Mouse (Mus musculus): ENCODE measurements around the gene Mtmr12.
"Not testable (repeated sequence)": the region's sequence is repeated elsewhere in the genome, so short reads cannot be mapped to it uniquely, and the experiment has no call there.

Gene Mtmr12

GRCm38 (mm10) chr15:12212266-12212665, 7.4 kb downstream of the Mtmr12 start:
- DNase-seq (ENCODE audit: low spot score), result no peak

DNA sequence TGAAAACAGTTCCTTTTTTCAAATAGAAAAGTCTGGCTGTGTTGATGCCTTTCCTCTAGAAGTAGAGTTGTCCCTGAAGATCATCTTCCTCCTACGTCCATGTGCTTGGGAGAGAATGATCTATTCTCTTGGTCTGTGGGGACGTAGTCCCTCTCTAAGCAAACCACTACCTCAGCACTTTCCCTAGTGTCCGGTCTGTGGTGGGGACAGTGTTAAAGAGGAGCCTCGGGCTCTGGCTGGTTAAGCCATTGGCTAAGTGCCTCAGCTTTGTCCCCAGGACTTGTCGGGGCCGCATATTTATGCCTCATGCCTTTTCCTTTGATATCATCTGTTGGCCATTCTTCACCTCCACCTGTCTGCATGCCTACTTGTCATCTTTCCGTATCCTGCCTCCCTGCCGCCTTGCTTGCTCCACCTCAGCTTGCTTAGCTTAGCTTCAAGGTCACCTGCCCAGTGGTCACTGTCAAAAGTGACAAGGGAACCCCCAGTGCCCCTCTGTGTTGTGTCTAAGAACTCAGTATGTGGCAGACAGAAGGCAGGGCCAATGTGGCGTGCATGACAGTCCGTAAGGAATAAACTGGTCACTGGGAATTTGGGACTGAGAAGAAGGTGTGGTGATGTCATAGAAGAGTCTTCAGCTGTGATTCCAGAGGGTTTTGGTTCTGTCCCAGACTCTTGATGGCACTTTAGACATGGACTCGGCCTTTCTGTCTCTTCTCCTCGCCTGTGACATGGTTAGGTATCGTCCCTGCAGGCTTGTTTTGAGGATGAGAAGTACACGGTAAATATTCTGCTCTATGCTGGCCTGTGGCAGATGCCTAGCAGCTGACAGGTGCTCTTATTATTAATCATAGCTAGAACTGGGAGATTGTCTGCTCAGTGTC, 9.9 kb downstream of the Mtmr12 start:
- DNase-seq (ENCODE audit: low spot score), result no peak

- DNase-seq (ENCODE audit: low spot score), result no peak
Measured at GRCm38 (mm10) chr15:12215415-12215718, 10.5 kb downstream of the Mtmr12 start.

GRCm38 (mm10) chr15:12216119-12216518, 11.3 kb downstream of the Mtmr12 start:
- no peak for DNase-seq (ENCODE audit: low spot score)

DNA sequence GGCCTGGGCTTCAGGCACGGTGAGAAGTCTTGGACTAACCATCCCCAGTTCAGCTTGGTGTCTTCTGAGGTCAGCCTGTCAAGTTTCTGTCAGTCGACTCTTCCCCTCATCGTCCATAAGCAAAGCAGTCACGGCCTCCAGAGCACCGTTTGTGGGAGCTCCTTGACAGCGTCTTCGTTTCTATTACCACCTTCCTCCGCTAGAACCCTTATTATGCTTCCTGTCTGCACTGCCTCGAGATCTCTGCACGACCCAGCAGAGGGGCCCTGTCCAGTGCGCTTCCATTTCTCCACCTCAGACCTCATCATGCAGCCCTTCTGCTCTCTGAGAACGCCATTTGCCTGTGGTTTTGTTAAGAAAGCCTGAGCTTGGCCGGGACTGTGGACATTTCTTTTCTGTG, 12.0 kb downstream of the Mtmr12 start:
- DNase-seq (ENCODE audit: low spot score), result no peak

GRCm38 (mm10) chr15:12217332-12217731, 12.5 kb downstream of the Mtmr12 start:
- not testable (repeated sequence) for DNase-seq (ENCODE audit: low spot score)

DNA sequence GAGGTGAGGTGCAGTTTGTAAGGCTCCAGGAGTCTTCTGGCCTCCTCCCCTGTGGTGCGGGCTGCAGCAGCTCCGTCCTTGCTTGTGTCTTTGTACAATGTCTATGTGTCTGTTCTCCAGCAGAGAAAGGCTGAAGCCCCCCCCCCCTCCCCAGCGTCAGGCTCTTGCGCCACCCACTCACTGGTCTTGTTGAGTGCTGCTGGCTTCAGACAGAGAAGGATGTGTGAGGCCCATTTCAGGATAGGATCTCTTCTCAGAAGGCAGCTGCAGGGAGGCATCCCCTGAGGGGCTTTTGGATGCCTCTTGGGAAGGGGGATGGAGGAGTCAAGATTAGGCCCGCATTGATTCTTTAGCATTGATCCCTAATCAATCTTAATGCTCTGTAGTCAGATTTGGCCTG, 13.0 kb downstream of the Mtmr12 start:
- DNase-seq (ENCODE audit: low spot score), result no peak

DNA sequence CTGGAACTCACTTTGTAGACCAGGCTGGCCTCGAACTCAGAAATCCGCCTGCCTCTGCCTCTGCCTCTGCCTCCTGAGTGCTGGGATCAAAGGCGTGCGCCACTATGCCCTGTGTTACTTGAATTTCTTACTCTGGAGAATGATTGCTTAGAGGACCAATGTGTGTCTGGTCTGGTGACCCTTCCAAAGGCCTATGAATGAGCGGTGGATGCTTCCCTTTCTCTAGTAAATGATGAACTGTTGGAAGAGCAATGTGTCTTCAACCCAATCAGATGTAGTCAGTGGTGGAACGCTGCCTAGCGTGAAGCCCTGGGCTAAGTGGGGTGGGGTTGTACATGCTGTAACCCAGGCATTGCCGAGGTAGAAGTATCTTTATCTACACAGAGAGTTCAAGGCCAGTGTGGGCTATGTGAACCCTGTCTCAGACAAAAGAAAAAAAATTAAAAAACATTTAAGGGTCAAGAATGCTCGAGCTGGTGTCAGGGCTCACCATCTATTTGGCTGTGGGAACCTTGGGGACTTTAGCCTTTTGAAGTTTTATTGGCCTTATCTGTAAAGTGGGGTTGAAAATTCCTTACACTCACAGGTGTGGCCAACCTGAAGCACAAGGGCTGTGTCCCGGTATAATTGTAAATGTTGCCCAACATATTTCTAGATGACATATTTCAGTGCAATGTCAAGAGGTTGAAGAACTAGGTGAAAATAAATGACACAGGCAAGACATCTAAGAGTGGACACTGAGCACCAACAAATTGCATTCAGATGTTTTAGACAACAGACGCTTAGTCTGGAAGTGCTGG, 14.0 kb downstream of the Mtmr12 start:
- no peak for DNase-seq (ENCODE audit: low spot score)

GRCm38 (mm10) chr15:12221131-12221530, 16.3 kb downstream of the Mtmr12 start:
- no peak for DNase-seq (ENCODE audit: low spot score)

GRCm38 (mm10) chr15:12222564-12223302, 17.9 kb downstream of the Mtmr12 start:
- DNase-seq (ENCODE audit: low spot score), result no peak

GRCm38 (mm10) chr15:12223393-12223792, 18.6 kb downstream of the Mtmr12 start:
- no peak for DNase-seq (ENCODE audit: low spot score)

- DNase-seq (ENCODE audit: low spot score), result no peak
Measured at GRCm38 (mm10) chr15:12224239-12224638, 19.4 kb downstream of the Mtmr12 start.

GRCm38 (mm10) chr15:12225062-12225461, 20.2 kb downstream of the Mtmr12 start:
- DNase-seq (ENCODE audit: low spot score), result no peak

DNA sequence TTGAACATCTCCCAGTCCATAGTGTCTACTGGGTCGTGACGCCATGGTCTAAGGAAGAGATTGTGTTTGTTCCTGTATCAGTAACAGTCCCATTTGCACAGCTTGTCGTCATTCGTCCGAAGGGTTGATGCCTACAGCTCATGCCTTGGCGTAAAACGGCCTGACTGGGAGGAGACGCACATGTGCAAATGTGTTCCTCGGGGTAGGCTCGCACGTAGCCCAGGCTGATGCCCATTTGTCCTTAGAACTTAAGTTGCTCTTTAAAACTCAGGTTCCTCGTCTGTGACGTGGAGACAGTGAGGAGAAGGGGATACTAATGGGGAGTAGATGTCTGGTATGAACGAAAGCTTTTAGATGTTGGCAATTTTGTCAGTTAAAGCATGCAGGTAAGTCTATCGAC, 22.1 kb downstream of the Mtmr12 start:
- DNase-seq (ENCODE audit: low spot score), result no peak

GRCm38 (mm10) chr15:12227355-12227754, 22.5 kb downstream of the Mtmr12 start:
- no peak for DNase-seq (ENCODE audit: low spot score)

- no peak for DNase-seq (ENCODE audit: low spot score)
Measured at GRCm38 (mm10) chr15:12229603-12230242, 24.9 kb downstream of the Mtmr12 start.

DNA sequence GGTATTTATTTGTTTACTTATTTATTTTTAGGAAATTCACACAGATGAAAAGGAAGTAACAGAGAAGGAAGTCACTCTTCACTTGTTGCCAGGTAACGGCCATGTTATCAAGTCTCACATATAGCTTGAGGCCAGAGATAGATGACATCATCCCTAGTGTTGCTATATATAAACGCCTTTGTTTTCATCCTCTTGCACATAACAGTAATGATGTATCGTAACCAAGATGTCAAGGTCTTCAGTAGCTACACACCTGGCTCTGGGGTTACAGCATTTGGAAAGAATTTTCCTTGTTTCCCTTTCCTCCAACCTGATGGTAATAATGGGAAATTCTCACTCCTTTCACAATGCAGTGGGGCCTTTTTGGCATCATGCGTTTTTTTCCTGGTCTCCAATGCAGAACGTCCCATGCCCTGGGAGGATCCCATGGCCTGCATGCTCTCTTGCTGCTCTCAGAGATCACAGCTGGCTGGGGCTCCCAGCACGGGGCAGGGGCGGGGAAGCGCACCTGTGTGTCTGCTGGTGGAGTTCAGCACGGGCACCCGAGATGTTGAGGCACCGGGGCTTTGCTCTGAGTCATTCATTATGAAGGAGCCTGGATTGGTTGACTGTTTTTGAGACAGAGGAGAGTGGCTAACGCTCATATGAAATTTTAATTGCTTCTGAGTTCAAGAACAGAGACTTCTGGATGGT, 25.6 kb downstream of the Mtmr12 start:
- DNase-seq (ENCODE audit: low spot score), result no peak

GRCm38 (mm10) chr15:12231462-12231861, 26.6 kb downstream of the Mtmr12 start:
- no peak for DNase-seq (ENCODE audit: low spot score)

DNA sequence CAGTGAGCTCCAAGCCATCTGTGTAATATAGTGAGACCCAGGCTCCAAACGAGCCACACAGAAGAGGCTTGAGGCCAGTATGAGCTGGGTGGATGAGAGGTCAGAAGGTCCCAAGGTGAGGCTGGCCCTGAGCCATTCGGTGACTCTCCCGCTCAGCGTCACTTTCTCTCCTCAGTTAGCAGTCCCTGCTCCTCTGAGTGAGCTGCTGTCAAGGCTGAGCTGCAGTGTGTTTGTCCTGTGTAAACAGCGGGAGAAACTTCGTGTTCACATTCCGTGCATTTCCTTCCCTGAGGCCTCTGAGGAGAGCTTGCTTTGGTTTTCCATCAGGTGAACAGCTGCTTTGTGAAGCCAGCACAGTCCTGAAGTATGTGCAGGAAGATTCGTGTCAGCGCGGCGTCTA, 27.6 kb downstream of the Mtmr12 start:
- no peak for DNase-seq (ENCODE audit: low spot score)

- DNase-seq (ENCODE audit: low spot score), result no peak
Measured at GRCm38 (mm10) chr15:12233021-12233420, 28.2 kb downstream of the Mtmr12 start.

GRCm38 (mm10) chr15:12235559-12235958, 30.7 kb downstream of the Mtmr12 start:
- no peak for DNase-seq (ENCODE audit: low spot score)

DNA sequence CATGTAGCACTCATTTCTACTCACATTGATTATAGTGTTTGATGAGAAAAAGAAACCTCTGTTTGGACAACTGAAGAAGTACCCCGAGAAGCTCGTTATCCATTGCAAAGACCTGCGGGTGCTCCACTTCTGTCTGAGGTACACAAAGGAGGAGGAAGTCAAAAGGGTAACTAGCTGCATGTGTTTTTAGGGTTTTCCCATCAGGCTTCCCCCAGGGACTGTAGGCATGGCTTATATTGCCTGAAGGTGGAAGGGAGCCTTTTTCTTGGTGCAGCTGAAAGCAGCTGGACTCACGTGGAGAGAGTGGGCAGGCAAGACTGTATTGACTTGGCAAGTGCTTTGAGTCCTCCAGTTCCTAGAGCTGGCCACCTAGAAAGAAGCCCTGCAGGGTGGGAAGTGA, 31.2 kb downstream of the Mtmr12 start:
- no peak for DNase-seq (ENCODE audit: low spot score)
